Mouse (Mus musculus) layer of hippocampus, adult 8-10 months (tissue): ENCODE measurements around the gene Phldb2. TPM values are rescaled to one million over a fixed set of nuclear protein-coding genes. Genes with fewer than 3 reads are reported as not detected.

Experiments
- DNase-seq, 2 experiments: peaks; one replicate each; pipeline ENCODE4 v3.0.0; 2022; ENCODE audit warnings: low spot score in 2 of 2
- total RNA-seq, 4 experiments: library from RNA; stranded (reverse); gene quantifications; 2 replicates each; pipeline ENCODE4 v1.2.4; 2022

Gene Phldb2
- total RNA-seq, 4 experiments from 2014 or later: 5.0 to 6.8 (median 5.6) TPM

GRCm38 (mm10) chr16:45841806-45842205 is 111.6 kb downstream of the Phldb2 start:
- no peak for DNase-seq

GRCm38 (mm10) chr16:45841016-45841415 is 112.4 kb downstream of the Phldb2 start:
- no peak for DNase-seq

GRCm38 (mm10) chr16:45837541-45838342 is 115.7 kb downstream of the Phldb2 start:
- no peak for DNase-seq

GRCm38 (mm10) chr16:45832747-45833108 is 120.7 kb downstream of the Phldb2 start:
- DNase-seq: no peak

- no peak for DNase-seq
Observed at GRCm38 (mm10) chr16:45832061-45832746, 121.2 kb downstream of the Phldb2 start.

GRCm38 (mm10) chr16:45831094-45831872 is 122.1 kb downstream of the Phldb2 start:
- DNase-seq: no peak

- no peak for DNase-seq
Observed at GRCm38 (mm10) chr16:45830096-45830866, 123.1 kb downstream of the Phldb2 start.

GRCm38 (mm10) chr16:45825309-45825708 is 128.1 kb downstream of the Phldb2 start:
- no peak for DNase-seq

- DNase-seq: no peak
Observed at GRCm38 (mm10) chr16:45824025-45824424, 129.4 kb downstream of the Phldb2 start.

GRCm38 (mm10) chr16:45819911-45820310 is 133.5 kb downstream of the Phldb2 start:
- no peak for DNase-seq

- DNase-seq: no peak
Observed at GRCm38 (mm10) chr16:45817795-45818194, 135.6 kb downstream of the Phldb2 start.

- DNase-seq: no peak
Observed at GRCm38 (mm10) chr16:45816670-45817069, 136.7 kb downstream of the Phldb2 start.

GRCm38 (mm10) chr16:45814611-45815010 is 138.8 kb downstream of the Phldb2 start:
- DNase-seq: no peak

GRCm38 (mm10) chr16:45811788-45812187 is 141.6 kb downstream of the Phldb2 start:
- DNase-seq: no peak

- DNase-seq: no peak
Observed at GRCm38 (mm10) chr16:45810829-45811326, 142.5 kb downstream of the Phldb2 start.

- no peak for DNase-seq
Observed at GRCm38 (mm10) chr16:45810155-45810554, 143.2 kb downstream of the Phldb2 start.

GRCm38 (mm10) chr16:45804708-45805107 is 148.7 kb downstream of the Phldb2 start:
- DNase-seq: no peak

GRCm38 (mm10) chr16:45800406-45800805 is 153.0 kb downstream of the Phldb2 start:
- DNase-seq: no peak

GRCm38 (mm10) chr16:45799150-45799549 is 154.2 kb downstream of the Phldb2 start:
- no peak for DNase-seq

- DNase-seq: no peak
Observed at GRCm38 (mm10) chr16:45798591-45798990, 154.8 kb downstream of the Phldb2 start.

- no peak for DNase-seq
Observed at GRCm38 (mm10) chr16:45796815-45797214, 156.6 kb downstream of the Phldb2 start.
